Mouse (Mus musculus) heart, embryonic 14.5 days (tissue): ENCODE measurements at regions not wholly inside any gene's neighbourhood (a gene's known extent, or its start where the extent isn't known, plus 50 kb on each side); places are given as distances from the start of the nearest gene placed in this dataset.
A peak's percentile ranks its signal among the peaks of the same experiment; 100 is the strongest.

Source experiments
- ATAC-seq: fragments of 200-750 bp; cut with Nextera tagmentation; 2 replicates; pipeline ENCODE4 v1.8.0; 2017; ENCODE audit warnings: low read depth, moderate TSS enrichment; ENCODE audit not compliant: insufficient number of reproducible peaks, insufficient read depth, low FRiP score
- H3K27ac ChIP-seq, 2 experiments: fragments of 200-500 bp in 1 of 2; fragments of 300-500 bp in 1 of 2; sonication (generic) in 1 of 2; replicated peaks in 1 of 2; 2 replicates each; pipeline ENCODE4 v1.5.1; 2012 to 2014; ENCODE audit warnings: low read depth in 2 of 2, low read length in 2 of 2, control low read depth in 1 of 2, mild to moderate bottlenecking in 1 of 2, mixed read lengths in 1 of 2; ENCODE audit not compliant: control insufficient read depth in 1 of 2, insufficient read depth in 1 of 2
- H3K27me3 ChIP-seq: fragments of 300-500 bp; sonication (generic); 2 replicates; pipeline ENCODE4 v1.6.1; 2014; ENCODE audit warnings: mild to moderate bottlenecking, low read length, control low read depth; ENCODE audit not compliant: control insufficient read depth, insufficient read depth
- H3K36me3 ChIP-seq: fragments of 300-500 bp; sonication (generic); 2 replicates; pipeline ENCODE4 v1.6.1; 2014; ENCODE audit warnings: mild to moderate bottlenecking, control low read depth, low read length, mixed read lengths; ENCODE audit not compliant: control insufficient read depth, insufficient read depth
- H3K4me1 ChIP-seq, 2 experiments: fragments of 200-500 bp in 1 of 2; fragments of 300-500 bp in 1 of 2; sonication (generic) in 1 of 2; 2 replicates each; pipeline ENCODE4 v1.6.1; 2012 to 2014; ENCODE audit warnings: low read length in 2 of 2, control low read depth in 1 of 2, mixed read lengths in 1 of 2; ENCODE audit not compliant: control insufficient read depth in 2 of 2, insufficient read depth in 2 of 2
- H3K4me2 ChIP-seq: fragments of 300-500 bp; sonication (generic); 2 replicates; pipeline ENCODE4 v1.6.1; 2014; ENCODE audit warnings: mild to moderate bottlenecking, low read length
- H3K4me3 ChIP-seq, 2 experiments: fragments of 200-500 bp in 1 of 2; fragments of 300-500 bp in 1 of 2; sonication (generic) in 1 of 2; 2 replicates each; pipeline ENCODE4 v1.5.1; 2012 to 2014; ENCODE audit warnings: low read length in 2 of 2, mild to moderate bottlenecking in 2 of 2, control low read depth in 1 of 2, low read depth in 1 of 2, moderate library complexity in 1 of 2; ENCODE audit not compliant: control insufficient read depth in 1 of 2, insufficient read depth in 1 of 2
- H3K9ac ChIP-seq: fragments of 300-500 bp; sonication (generic); 2 replicates; pipeline ENCODE4 v1.6.1; 2014; ENCODE audit warnings: mild to moderate bottlenecking, low read length
- H3K9me3 ChIP-seq: fragments of 300-500 bp; sonication (generic); 2 replicates; pipeline ENCODE4 v1.6.1; 2016; ENCODE audit warnings: low read length, control low read depth; ENCODE audit not compliant: control insufficient read depth
- WGBS: fragments of 180-500 bp; shearing (Covaris S2); extraction: QIAGEN DNeasy Blood & Tissue Kit; methylation state at CpG from one replicate; pipeline ENCODE4 v1.1.7; 2014; 5-methylcytosine and 5-hydroxymethylcytosine counted together

GRCm38 (mm10) chr1:63954876-63955513, 167.1 kb downstream of the Klf7 start:
- Histone ChIP-seq H3K9ac (no peak overlapping the region), H3K27ac (no peak overlapping the region)

GRCm38 (mm10) chr1:63954172-63954571, 167.9 kb downstream of the Klf7 start:
- H3K9me3 ChIP-seq = no peaks in the 10 kb centered on the region
- no peaks in the 10 kb centered on the region for H3K27me3 ChIP-seq
- 42% methylated on average over 2 of the region's 2 CpGs for WGBS
- no peak overlapping the region for H3K27ac ChIP-seq
- no peaks in the 10 kb centered on the region; a peak in 1 of 4 replicates for H3K4me1 ChIP-seq
- H3K36me3 ChIP-seq = no peaks in the 10 kb centered on the region
- no peak for ATAC-seq
- H3K4me2 ChIP-seq = no peak overlapping the region
- H3K4me3 ChIP-seq = no peak overlapping the region
- H3K9ac ChIP-seq = no peak overlapping the region

More at GRCm38 (mm10) chr1:63954876-63955513, 167.1 kb downstream of the Klf7 start:
- 92% methylated on average over 6 of the region's 6 CpGs for WGBS
- no peak overlapping the region for H3K4me2 ChIP-seq
- H3K4me3 ChIP-seq = no peak overlapping the region
- no peaks in the 10 kb centered on the region for H3K9me3 ChIP-seq
- H3K27me3 ChIP-seq = no peaks in the 10 kb centered on the region
- no peak for ATAC-seq
- no peaks in the 10 kb centered on the region for H3K36me3 ChIP-seq
- no peaks in the 10 kb centered on the region; a peak in 1 of 4 replicates for H3K4me1 ChIP-seq

GRCm38 (mm10) chr1:63953229-63953883, 168.7 kb downstream of the Klf7 start:
- no peak for ATAC-seq
- Histone ChIP-seq H3K36me3 (no peaks in the 10 kb centered on the region), H3K27ac (no peak overlapping the region), H3K9ac (no peak overlapping the region), H3K4me1 (no peaks in the 10 kb centered on the region; a peak in 1 of 4 replicates), H3K4me2 (0 out of 2 replicates have a peak overlapping the region, but pooled peaks have one; percentile 23), H3K4me3 (no peak overlapping the region), H3K27me3 (no peaks in the 10 kb centered on the region), H3K9me3 (no peaks in the 10 kb centered on the region)
- 61% methylated on average over 18 of the region's 18 CpGs for WGBS

GRCm38 (mm10) chr1:63951663-63952062, 170.4 kb downstream of the Klf7 start:
- no peak overlapping the region for H3K4me3 ChIP-seq
- no peak overlapping the region for H3K4me2 ChIP-seq
- H3K36me3 ChIP-seq = no peaks in the 10 kb centered on the region
- H3K9ac ChIP-seq = no peak overlapping the region
- no peaks in the 10 kb centered on the region; a peak in 1 of 4 replicates for H3K4me1 ChIP-seq
- ATAC-seq = no peak
- H3K27me3 ChIP-seq = no peaks in the 10 kb centered on the region
- H3K27ac ChIP-seq = no peak overlapping the region
- H3K9me3 ChIP-seq = no peaks in the 10 kb centered on the region
- WGBS = 52% methylated on average over 7 of the region's 7 CpGs

- Histone ChIP-seq H3K4me2 (no peak overlapping the region), H3K9ac (no peak overlapping the region), H3K4me3 (no peak overlapping the region), H3K4me1 (peaks cover 2 to 3% of the 10 kb centered on the region in 2 experiments; a peak in 2 of 4 replicates), H3K27me3 (no peaks in the 10 kb centered on the region), H3K9me3 (no peaks in the 10 kb centered on the region), H3K36me3 (no peaks in the 10 kb centered on the region), H3K27ac (no peak overlapping the region)
- no peak for ATAC-seq
- 70% methylated on average over 1 of the region's 1 CpGs for WGBS
Measured at GRCm38 (mm10) chr1:63947278-63947677, 174.8 kb downstream of the Klf7 start.

- no peak overlapping the region for H3K4me2 ChIP-seq
- H3K9ac ChIP-seq = no peak overlapping the region
- H3K36me3 ChIP-seq = no peaks in the 10 kb centered on the region
- no peak overlapping the region for H3K4me3 ChIP-seq
- 74% methylated on average over 5 of the region's 5 CpGs for WGBS
- H3K9me3 ChIP-seq = no peaks in the 10 kb centered on the region
- H3K27me3 ChIP-seq = no peaks in the 10 kb centered on the region
- no peak overlapping the region for H3K27ac ChIP-seq
- ATAC-seq = no peak
- H3K4me1 ChIP-seq = peaks cover 2 to 3% of the 10 kb centered on the region in 2 experiments; a peak in 2 of 4 replicates
Measured at GRCm38 (mm10) chr1:63946834-63947233, 175.2 kb downstream of the Klf7 start.

- WGBS = 57% methylated on average over 3 of the region's 3 CpGs
- Histone ChIP-seq H3K27me3 (peaks cover 11% of the 10 kb centered on the region), H3K4me2 (no peak overlapping the region), H3K9ac (no peak overlapping the region), H3K27ac (no peak overlapping the region), H3K9me3 (no peaks in the 10 kb centered on the region), H3K4me1 (peaks cover 2 to 3% of the 10 kb centered on the region in 2 experiments; a peak in 1 of 4 replicates), H3K36me3 (no peaks in the 10 kb centered on the region), H3K4me3 (no peak overlapping the region)
- ATAC-seq = no peak
Measured at GRCm38 (mm10) chr1:63944786-63945185, 175.7 kb upstream of the 4933402D24Rik start.
